Mouse (Mus musculus) heart, postnatal 0 days (tissue): ENCODE measurements around the gene Jdp2. TPM values are rescaled to one million over a fixed set of nuclear protein-coding genes. Genes with fewer than 3 reads are reported as not detected.

Experiments
- ATAC-seq: fragments of 200-750 bp; cut with Nextera tagmentation; 2 replicates; pipeline ENCODE4 v1.8.0; 2017; ENCODE audit warnings: low read depth, moderate number of reproducible peaks, moderate library complexity; ENCODE audit not compliant: insufficient read depth
- DNase-seq: peaks from one replicate; pipeline ENCODE4 v3.0.0-alpha.2; 2016; ENCODE audit warnings: low spot score
- H3K27ac ChIP-seq: fragments of 300-500 bp; sonication (generic); 2 replicates; pipeline ENCODE4 v1.5.1; 2014; ENCODE audit warnings: low read depth, mild to moderate bottlenecking
- H3K27me3 ChIP-seq: fragments of 300-500 bp; sonication (generic); 2 replicates; pipeline ENCODE4 v1.6.1; 2014; ENCODE audit warnings: low read length, mixed read lengths; ENCODE audit not compliant: control insufficient read depth, insufficient read depth
- H3K36me3 ChIP-seq: fragments of 300-500 bp; sonication (generic); replicated peaks from 2 replicates; pipeline ENCODE4 v1.6.1; 2014; ENCODE audit warnings: low read length, mixed read lengths; ENCODE audit not compliant: control insufficient read depth, insufficient read depth
- H3K4me1 ChIP-seq: fragments of 300-500 bp; sonication (generic); 2 replicates; pipeline ENCODE4 v1.6.1; 2014; ENCODE audit warnings: antibody characterized with exemption; ENCODE audit not compliant: control insufficient read depth, insufficient read depth
- H3K4me2 ChIP-seq: fragments of 300-500 bp; sonication (generic); 2 replicates; pipeline ENCODE4 v1.6.1; 2014; ENCODE audit warnings: low read depth, mild to moderate bottlenecking, low read length, moderate library complexity
- H3K4me3 ChIP-seq: fragments of 300-500 bp; sonication (generic); 2 replicates; pipeline ENCODE4 v1.5.1; 2014; ENCODE audit warnings: low read depth, low read length
- H3K9ac ChIP-seq: fragments of 300-500 bp; sonication (generic); replicated peaks from 2 replicates; pipeline ENCODE4 v1.6.1; 2014; ENCODE audit warnings: low read depth, low read length, mixed read lengths
- H3K9me3 ChIP-seq: fragments of 300-500 bp; sonication (generic); replicated peaks from 2 replicates; pipeline ENCODE4 v1.6.1; 2016; ENCODE audit warnings: low read length; ENCODE audit not compliant: control insufficient read depth
- CTCF ChIP-seq: IDR thresholded peaks from 2 replicates; pipeline ENCODE4 v1.5.1; 2016; ENCODE audit warnings: antibody characterized with exemption, control low read depth, low read depth
- EP300 ChIP-seq: IDR thresholded peaks from 2 replicates; pipeline ENCODE4 v1.6.1; 2016; ENCODE audit warnings: antibody characterized with exemption, low read depth
- WGBS: fragments of 180-500 bp; shearing (Covaris S2); extraction: QIAGEN DNeasy Blood & Tissue Kit; methylation state at CpG from one replicate; pipeline ENCODE4 v1.1.7; 2014; 5-methylcytosine and 5-hydroxymethylcytosine counted together
- polyA plus RNA-seq: library from polyadenylated mRNA; unstranded; fragments of >200 nt; fragmentation: Nextera tagmentation; extraction: Ambion mirVana; gene quantifications from 2 replicates; pipeline ENCODE4 v1.2.1, GENCODE M21; 2015
- total RNA-seq: library from RNA; depleted of rRNA; stranded (reverse); fragments of >200 nt; gene quantifications from 2 replicates; pipeline ENCODE4 v1.2.3, GENCODE M21; 2014; ENCODE audit warnings: low replicate concordance

Jdp2 gene
- total and polyA plus RNA-seq, 2 experiments from 2014 or later = 0.44 to 17.9 TPM

- DNase-seq = no peak
- WGBS = 65% methylated on average over 14 of the region's 14 CpGs
- H3K9ac ChIP-seq = no peak overlapping the region
Observed at GRCm38 (mm10) chr12:85607519-85608449, 9.0 kb downstream of the Jdp2 start.

GRCm38 (mm10) chr12:85610167-85610566 is 11.3 kb downstream of the Jdp2 start:
- no peak overlapping the region for H3K4me2 ChIP-seq
- TF ChIP-seq CTCF = no peak
- no peak for TF ChIP-seq EP300
- H3K36me3 ChIP-seq = peaks cover 49% of the 10 kb centered on the region
- H3K9ac ChIP-seq = no peak overlapping the region
- DNase-seq (no peak), ATAC-seq (no peak)
- no peaks in the 10 kb centered on the region for H3K27me3 ChIP-seq
- no peak overlapping the region for H3K4me3 ChIP-seq
- no peak overlapping the region for H3K27ac ChIP-seq
- H3K9me3 ChIP-seq = no peaks in the 10 kb centered on the region
- 88% methylated on average over 9 of the region's 9 CpGs for WGBS
- no peaks in the 10 kb centered on the region for H3K4me1 ChIP-seq

More at GRCm38 (mm10) chr12:85607519-85608449, 9.0 kb downstream of the Jdp2 start:
- Histone ChIP-seq H3K36me3 (peaks cover 34% of the 10 kb centered on the region), H3K4me1 (peaks cover 6% of the 10 kb centered on the region), H3K4me3 (no peak overlapping the region), H3K4me2 (no peak overlapping the region), H3K9me3 (no peaks in the 10 kb centered on the region), H3K27me3 (no peaks in the 10 kb centered on the region), H3K27ac (no peak overlapping the region)
- TF ChIP-seq CTCF (no peak), EP300 (no peak)
- ATAC-seq = no peak

- H3K4me3 ChIP-seq = no peak overlapping the region
- DNase-seq = no peak
- no peak overlapping the region for H3K4me2 ChIP-seq
- H3K9me3 ChIP-seq = no peaks in the 10 kb centered on the region
- no peaks in the 10 kb centered on the region for H3K4me1 ChIP-seq
- H3K36me3 ChIP-seq = peaks cover 42% of the 10 kb centered on the region
- no peak overlapping the region for H3K9ac ChIP-seq
- no peak for ATAC-seq
- H3K27me3 ChIP-seq = no peaks in the 10 kb centered on the region
- 69% methylated on average over 4 of the region's 4 CpGs for WGBS
- H3K27ac ChIP-seq = no peak overlapping the region
- TF ChIP-seq EP300 = no peak
- TF ChIP-seq CTCF = no peak
Observed at GRCm38 (mm10) chr12:85614090-85614489, 15.3 kb downstream of the Jdp2 start.

- Histone ChIP-seq H3K4me2 (no peak overlapping the region), H3K9ac (no peak overlapping the region), H3K27ac (no peak overlapping the region), H3K9me3 (no peaks in the 10 kb centered on the region), H3K36me3 (peaks cover 30% of the 10 kb centered on the region), H3K4me1 (peaks cover 11% of the 10 kb centered on the region), H3K27me3 (no peaks in the 10 kb centered on the region), H3K4me3 (no peak overlapping the region)
- DNase-seq = no peak
- ATAC-seq = no peak
- TF ChIP-seq CTCF = no peak
- no peak for TF ChIP-seq EP300
- WGBS = 82% methylated on average over 8 of the region's 8 CpGs
Observed at GRCm38 (mm10) chr12:85615486-85615885, 16.7 kb downstream of the Jdp2 start.

- peaks cover 11% of the 10 kb centered on the region for H3K4me1 ChIP-seq
- no peak overlapping the region for H3K27ac ChIP-seq
- H3K4me3 ChIP-seq = no peak overlapping the region
- no peak overlapping the region for H3K9ac ChIP-seq
- H3K36me3 ChIP-seq = peaks cover 26% of the 10 kb centered on the region
- no peak for ATAC-seq
- TF ChIP-seq CTCF (no peak), EP300 (no peak)
- H3K27me3 ChIP-seq = no peaks in the 10 kb centered on the region
- H3K4me2 ChIP-seq = no peak overlapping the region
- DNase-seq = no peak
- WGBS = 90% methylated on average over 9 of the region's 9 CpGs
- no peaks in the 10 kb centered on the region for H3K9me3 ChIP-seq
Observed at GRCm38 (mm10) chr12:85617885-85618284, 19.1 kb downstream of the Jdp2 start.

- no peak overlapping the region for H3K4me3 ChIP-seq
- no peaks in the 10 kb centered on the region for H3K9me3 ChIP-seq
- H3K4me2 ChIP-seq = no peak overlapping the region
- no peak for ATAC-seq
- TF ChIP-seq CTCF (no peak), EP300 (no peak)
- H3K27ac ChIP-seq = no peak overlapping the region
- no peak overlapping the region for H3K9ac ChIP-seq
- H3K36me3 ChIP-seq = peaks cover 24% of the 10 kb centered on the region
- 79% methylated on average over 5 of the region's 5 CpGs for WGBS
- H3K27me3 ChIP-seq = no peaks in the 10 kb centered on the region
- DNase-seq = no peak
- H3K4me1 ChIP-seq = peaks cover 11% of the 10 kb centered on the region
Observed at GRCm38 (mm10) chr12:85618430-85618829, 19.6 kb downstream of the Jdp2 start.
